Comparison of ENCODE assay signal across 12 mouse cellular contexts in genomic region chr10:81470454-81470853, GRCm38 (mm10). TPM values are rescaled to one million over a fixed set of nuclear protein-coding genes. Genes with fewer than 3 reads are reported as not detected.
A peak's percentile ranks its signal among the peaks of the same experiment; 100 is the strongest.
DNase-seq lines count a peak whose midpoint lies in the region; ATAC-seq and TF ChIP-seq lines count a peak whose summit lies in the region.
"Had no signal": no experiment of that assay in that cellular context is flagged by ENCODE, and none has a peak within 500 bp of the region (broad histone marks: within the 10 kb centered on the region; RNA-seq: fewer than 3 reads in every experiment).

No protein-coding gene starts in this region.

- peak overlapping the region; percentile 17; the same call in 1 of the 2 replicates for H3K27ac ChIP-seq in forebrain, embryonic 10.5 days
- H3K27ac ChIP-seq in forebrain, embryonic 16.5 days (ENCODE audit: low read length), result no peak overlapping the region
- no peak overlapping the region for H3K27ac ChIP-seq in midbrain, embryonic 13.5 days
- H3K27ac ChIP-seq in midbrain, embryonic 15.5 days, result no peak overlapping the region
- H3K27ac ChIP-seq: limb, embryonic 10.5 days had no signal

- WGBS in forebrain, embryonic 10.5 days, result 66% methylated on average over 18 of the region's 18 CpGs
- 55% methylated on average over 18 of the region's 18 CpGs for WGBS in forebrain, embryonic 16.5 days
- 56% methylated on average over 18 of the region's 18 CpGs for WGBS in midbrain, embryonic 13.5 days
- 61% methylated on average over 18 of the region's 18 CpGs for WGBS in midbrain, embryonic 15.5 days

- peaks cover 94% of the 10 kb centered on the region for H3K27me3 ChIP-seq in forebrain, embryonic 10.5 days (ENCODE audit: poor library complexity, severe bottlenecking)
- H3K27me3 ChIP-seq in forebrain, embryonic 16.5 days (replicated peaks; ENCODE audit: control insufficient read depth, insufficient read depth, low read length), result no peaks in the 10 kb centered on the region
- peaks cover 32% of the 10 kb centered on the region for H3K27me3 ChIP-seq in midbrain, embryonic 13.5 days
- no peaks in the 10 kb centered on the region for H3K27me3 ChIP-seq in midbrain, embryonic 15.5 days (replicated peaks)
- peaks cover 49% of the 10 kb centered on the region for H3K27me3 ChIP-seq in E14TG2a.4 (ENCODE audit: insufficient read depth, low read length)
- peaks cover 4% of the 10 kb centered on the region for H3K27me3 ChIP-seq in splenic B cell, adult 2 months (ENCODE audit: control insufficient read depth, insufficient read depth, low read length, poor library complexity, severe bottlenecking)

- no peak for DNase-seq in forebrain, embryonic 10.5 days (ENCODE audit: extremely low spot score, low spot score)
- DNase-seq in splenic B cell, adult 2 months (ENCODE audit: low read depth, low spot score), result peak; percentile 41
- DNase-seq in Muller cell, postnatal 12 days (ENCODE audit: inconsistent ontology term), result no peak
- DNase-seq: gastrocnemius, postnatal 14 days; kidney, adult 11 months had no signal

- peaks cover 46% of the 10 kb centered on the region for H3K4me1 ChIP-seq in forebrain, embryonic 10.5 days
- peaks cover 44% of the 10 kb centered on the region for H3K4me1 ChIP-seq in forebrain, embryonic 16.5 days (replicated peaks; ENCODE audit: control insufficient read depth, insufficient read depth, low read length)
- H3K4me1 ChIP-seq in midbrain, embryonic 13.5 days (replicated peaks), result peaks cover 41% of the 10 kb centered on the region
- peaks cover 45% of the 10 kb centered on the region for H3K4me1 ChIP-seq in midbrain, embryonic 15.5 days
- H3K4me1 ChIP-seq in E14TG2a.4 (replicated peaks; ENCODE audit: low read depth, low read length), result peaks cover 77% of the 10 kb centered on the region

- no peak overlapping the region for H3K9ac ChIP-seq in forebrain, embryonic 16.5 days (replicated peaks; ENCODE audit: low read depth, low read length)
- no peak overlapping the region for H3K9ac ChIP-seq in midbrain, embryonic 13.5 days (replicated peaks)
- H3K9ac ChIP-seq in midbrain, embryonic 15.5 days, result no peak overlapping the region

- no peak for TF ChIP-seq CTCF in E14TG2a.4 (conservative IDR thresholded peaks at IDR 0.05; ENCODE audit: low read length)

- no peak overlapping the region for H3K4me2 ChIP-seq in forebrain, embryonic 16.5 days (ENCODE audit: low read length)
- H3K4me2 ChIP-seq in midbrain, embryonic 13.5 days (replicated peaks), result peak overlapping the region; percentile 9; the same call in 1 of the 2 replicates
- H3K4me2 ChIP-seq in midbrain, embryonic 15.5 days, result no peak overlapping the region

- H3K9me3 ChIP-seq in forebrain, embryonic 10.5 days, result no peaks in the 10 kb centered on the region
- no peaks in the 10 kb centered on the region for H3K9me3 ChIP-seq in forebrain, embryonic 16.5 days (ENCODE audit: control insufficient read depth, low read length)
- no peaks in the 10 kb centered on the region for H3K9me3 ChIP-seq in midbrain, embryonic 13.5 days
- H3K9me3 ChIP-seq in midbrain, embryonic 15.5 days, result no peaks in the 10 kb centered on the region
- H3K9me3 ChIP-seq in E14TG2a.4 (ENCODE audit: low read length), result no peaks in the 10 kb centered on the region
- H3K9me3 ChIP-seq: limb, embryonic 10.5 days had no signal

- no peak for ATAC-seq in forebrain, embryonic 16.5 days
- ATAC-seq in midbrain, embryonic 13.5 days, result no peak
- ATAC-seq in midbrain, embryonic 15.5 days (replicated peaks), result no peak
- no peak for ATAC-seq in megakaryocyte-erythroid progenitor cell, adult 5-6 weeks (replicated peaks; ENCODE audit: low FRiP score, low TSS enrichment, poor library complexity, severe bottlenecking)

- H3K36me3 ChIP-seq in forebrain, embryonic 10.5 days (replicated peaks), result no peaks in the 10 kb centered on the region
- peaks cover 3% of the 10 kb centered on the region; the same call in 1 of the 2 replicates for H3K36me3 ChIP-seq in forebrain, embryonic 16.5 days (ENCODE audit: control insufficient read depth, insufficient read depth)
- peaks cover 48% of the 10 kb centered on the region for H3K36me3 ChIP-seq in midbrain, embryonic 13.5 days
- H3K36me3 ChIP-seq in midbrain, embryonic 15.5 days (replicated peaks), result peaks cover 29% of the 10 kb centered on the region
- H3K36me3 ChIP-seq in E14TG2a.4 (ENCODE audit: insufficient read depth, low read length), result peaks cover 12% of the 10 kb centered on the region
- H3K36me3 ChIP-seq in splenic B cell, adult 2 months (ENCODE audit: control insufficient read depth, insufficient read depth, low read length, poor library complexity, severe bottlenecking), result no peaks in the 10 kb centered on the region
- H3K36me3 ChIP-seq: limb, embryonic 10.5 days had no signal

- H3K4me3 ChIP-seq in forebrain, embryonic 10.5 days, result no peak overlapping the region
- H3K4me3 ChIP-seq in forebrain, embryonic 16.5 days (replicated peaks; ENCODE audit: low read length), result no peak overlapping the region
- no peak overlapping the region for H3K4me3 ChIP-seq in midbrain, embryonic 13.5 days (replicated peaks)
- H3K4me3 ChIP-seq in midbrain, embryonic 15.5 days, result no peak overlapping the region
- H3K4me3 ChIP-seq in E14TG2a.4 (replicated peaks; ENCODE audit: low read length), result peak overlapping the region; percentile 53
- H3K4me3 ChIP-seq: limb, embryonic 10.5 days; megakaryocyte, embryonic 14.5 days had no signal

RNA-seq across cellular contexts. Expression of gene Celf5, which starts 12.1 kb away (rescaled TPM):
- 3.1 and 5.6 TPM in 2 replicates for polyA plus RNA-seq in forebrain, embryonic 10.5 days (2016; fragmentation: Nextera tagmentation; extraction: Ambion mirVana)
- polyA plus RNA-seq in forebrain, embryonic 16.5 days (2015; fragmentation: Nextera tagmentation; extraction: Ambion mirVana), result 75.3 and 93.0 TPM in 2 replicates
- polyA plus RNA-seq in midbrain, embryonic 13.5 days (2015; fragmentation: Nextera tagmentation; extraction: Ambion mirVana), result 75.5 and 79.4 TPM in 2 replicates
- 106 and 109 TPM in 2 replicates for polyA plus RNA-seq in midbrain, embryonic 15.5 days (2015; fragmentation: Nextera tagmentation; extraction: Ambion mirVana)
- 0.32 TPM in 1 of 2 replicates, not detected in the other for total RNA-seq in megakaryocyte-erythroid progenitor cell, adult 5-6 weeks (2014; fragmentation: Nextera tagmentation)
- 0.38 TPM in 1 of 2 replicates, not detected in the other for total RNA-seq in megakaryocyte-erythroid progenitor cell, adult 5-6 weeks (2017)

RNA-seq across cellular contexts. Expression of gene Nfic, which starts 15.0 kb away (rescaled TPM):
- 7.3 and 8.6 TPM in 2 replicates for polyA plus RNA-seq in forebrain, embryonic 10.5 days (2016; fragmentation: Nextera tagmentation; extraction: Ambion mirVana)
- 25.4 and 27.0 TPM in 2 replicates for polyA plus RNA-seq in forebrain, embryonic 16.5 days (2015; fragmentation: Nextera tagmentation; extraction: Ambion mirVana)
- polyA plus RNA-seq in midbrain, embryonic 13.5 days (2015; fragmentation: Nextera tagmentation; extraction: Ambion mirVana), result 13.1 and 15.2 TPM in 2 replicates
- 18.1 and 22.8 TPM in 2 replicates for polyA plus RNA-seq in midbrain, embryonic 15.5 days (2015; fragmentation: Nextera tagmentation; extraction: Ambion mirVana)
- 10.6 and 15.9 TPM in 2 replicates for total RNA-seq in megakaryocyte-erythroid progenitor cell, adult 5-6 weeks (2014; fragmentation: Nextera tagmentation)
- total RNA-seq in megakaryocyte-erythroid progenitor cell, adult 5-6 weeks (2017), result 3.0 and 3.4 TPM in 2 replicates

RNA-seq across cellular contexts. Expression of gene Ncln, which starts 25.7 kb away (rescaled TPM):
- 88.2 and 90.4 TPM in 2 replicates for polyA plus RNA-seq in forebrain, embryonic 10.5 days (2016; fragmentation: Nextera tagmentation; extraction: Ambion mirVana)
- 70.4 and 80.9 TPM in 2 replicates for polyA plus RNA-seq in forebrain, embryonic 16.5 days (2015; fragmentation: Nextera tagmentation; extraction: Ambion mirVana)
- 57.1 and 58.2 TPM in 2 replicates for polyA plus RNA-seq in midbrain, embryonic 13.5 days (2015; fragmentation: Nextera tagmentation; extraction: Ambion mirVana)
- 69.7 and 73.8 TPM in 2 replicates for polyA plus RNA-seq in midbrain, embryonic 15.5 days (2015; fragmentation: Nextera tagmentation; extraction: Ambion mirVana)
- 91.4 and 117 TPM in 2 replicates for total RNA-seq in megakaryocyte-erythroid progenitor cell, adult 5-6 weeks (2014; fragmentation: Nextera tagmentation)
- total RNA-seq in megakaryocyte-erythroid progenitor cell, adult 5-6 weeks (2017), result 42.4 and 71.2 TPM in 2 replicates

RNA-seq across cellular contexts. Expression of gene S1pr4, which starts 29.5 kb away (rescaled TPM):
- 0.32 and 0.33 TPM in 2 replicates for polyA plus RNA-seq in forebrain, embryonic 10.5 days (2016; fragmentation: Nextera tagmentation; extraction: Ambion mirVana)
- polyA plus RNA-seq in forebrain, embryonic 16.5 days (2015; fragmentation: Nextera tagmentation; extraction: Ambion mirVana), result 0.40 and 0.53 TPM in 2 replicates
- 0.64 and 0.77 TPM in 2 replicates for polyA plus RNA-seq in midbrain, embryonic 13.5 days (2015; fragmentation: Nextera tagmentation; extraction: Ambion mirVana)
- 0.71 and 1.2 TPM in 2 replicates for polyA plus RNA-seq in midbrain, embryonic 15.5 days (2015; fragmentation: Nextera tagmentation; extraction: Ambion mirVana)
- 19.0 and 22.2 TPM in 2 replicates for total RNA-seq in megakaryocyte-erythroid progenitor cell, adult 5-6 weeks (2014; fragmentation: Nextera tagmentation)
- total RNA-seq in megakaryocyte-erythroid progenitor cell, adult 5-6 weeks (2017), result 17.2 and 18.9 TPM in 2 replicates

RNA-seq across cellular contexts. Expression of gene Gna15, which starts 53.6 kb away (rescaled TPM):
- 0.84 and 1.1 TPM in 2 replicates for polyA plus RNA-seq in forebrain, embryonic 10.5 days (2016; fragmentation: Nextera tagmentation; extraction: Ambion mirVana)
- 0.42 and 0.76 TPM in 2 replicates for polyA plus RNA-seq in forebrain, embryonic 16.5 days (2015; fragmentation: Nextera tagmentation; extraction: Ambion mirVana)
- polyA plus RNA-seq in midbrain, embryonic 13.5 days (2015; fragmentation: Nextera tagmentation; extraction: Ambion mirVana), result 0.94 and 1.0 TPM in 2 replicates
- polyA plus RNA-seq in midbrain, embryonic 15.5 days (2015; fragmentation: Nextera tagmentation; extraction: Ambion mirVana), result 0.96 and 1.1 TPM in 2 replicates
- total RNA-seq in megakaryocyte-erythroid progenitor cell, adult 5-6 weeks (2014; fragmentation: Nextera tagmentation), result 41.4 and 48.1 TPM in 2 replicates
- total RNA-seq in megakaryocyte-erythroid progenitor cell, adult 5-6 weeks (2017), result 42.6 and 45.2 TPM in 2 replicates

Comparison
In these comparisons a context has a peak if more than half of its experiments do, and no peak if none do; other contexts are left out.
1. RNA of gene Celf5, which starts 12.1 kb away (polyA plus RNA-seq): 106 to 109 TPM in midbrain, embryonic 15.5 days, 75.3 to 93.0 TPM in forebrain, embryonic 16.5 days and 75.5 to 79.4 TPM in midbrain, embryonic 13.5 days; 3.1 to 5.6 TPM in forebrain, embryonic 10.5 days; every median in the first group is over 10 times any median in the second.